Mouse (Mus musculus): Measurements from ENCODE around the gene Arih1. TPM values are rescaled to one million over a fixed set of nuclear protein-coding genes. Genes with fewer than 3 reads are reported as not detected.

Gene Arih1
- polyA plus RNA-seq (2014; fragmentation: Nextera tagmentation; extraction: Ambion mirVana), result 17.0 and 19.6 TPM in 2 replicates

GRCm38 (mm10) chr9:59486549-59487065 is at the start of gene Arih1:
Arih1 (minus strand) TSS chr9:59486618.
- peak; percentile 99 for DNase-seq
- WGBS, result under 1% methylated on average over 54 of the region's 56 CpGs
- Histone ChIP-seq H3K4me3 (replicated peaks; ENCODE audit: low read depth, low read length) (peak within 1 kb of the TSS; percentile 99), H3K9ac (replicated peaks; ENCODE audit: low read length) (peak within 1 kb of the TSS; percentile 98), H3K4me1 (ENCODE audit: control insufficient read depth, insufficient read depth, low read length) (peaks cover 24% of the 10 kb centered on the region), H3K27me3 (ENCODE audit: control insufficient read depth, insufficient read depth, low read length) (no peaks in the 10 kb centered on the region), H3K4me2 (ENCODE audit: low read length) (peak within 1 kb of the TSS; percentile 92), H3K27ac (replicated peaks; ENCODE audit: low read depth, low read length) (peak within 1 kb of the TSS; percentile 99), H3K36me3 (ENCODE audit: control insufficient read depth, insufficient read depth, low read length) (no peaks in the 10 kb centered on the region), H3K9me3 (ENCODE audit: control insufficient read depth, low read length) (no peaks in the 10 kb centered on the region)
- ATAC-seq (ENCODE audit: low FRiP score, low TSS enrichment), result peak; percentile 99

GRCm38 (mm10) chr9:59533889-59534288 is 47.5 kb upstream of the Arih1 start:
- 86% methylated on average over 4 of the region's 4 CpGs for WGBS
- Histone ChIP-seq H3K4me1 (ENCODE audit: control insufficient read depth, insufficient read depth, low read length) (0 out of 2 replicates have a peak, but pooled peaks cover 1% of the 10 kb centered on the region), H3K27ac (replicated peaks; ENCODE audit: low read depth, low read length) (no peak overlapping the region), H3K9ac (replicated peaks; ENCODE audit: low read length) (no peak overlapping the region), H3K27me3 (ENCODE audit: control insufficient read depth, insufficient read depth, low read length) (no peaks in the 10 kb centered on the region), H3K4me3 (replicated peaks; ENCODE audit: low read depth, low read length) (no peak overlapping the region), H3K4me2 (ENCODE audit: low read length) (no peak overlapping the region), H3K9me3 (ENCODE audit: control insufficient read depth, low read length) (no peaks in the 10 kb centered on the region), H3K36me3 (ENCODE audit: control insufficient read depth, insufficient read depth, low read length) (no peaks in the 10 kb centered on the region)
- ATAC-seq (ENCODE audit: low FRiP score, low TSS enrichment), result no peak
- no peak for DNase-seq

GRCm38 (mm10) chr9:59533422-59533821 is 47.0 kb upstream of the Arih1 start:
- Histone ChIP-seq H3K4me3 (replicated peaks; ENCODE audit: low read depth, low read length) (no peak overlapping the region), H3K27ac (replicated peaks; ENCODE audit: low read depth, low read length) (no peak overlapping the region), H3K36me3 (ENCODE audit: control insufficient read depth, insufficient read depth, low read length) (no peaks in the 10 kb centered on the region), H3K4me1 (ENCODE audit: control insufficient read depth, insufficient read depth, low read length) (no peaks in the 10 kb centered on the region), H3K27me3 (ENCODE audit: control insufficient read depth, insufficient read depth, low read length) (no peaks in the 10 kb centered on the region), H3K9me3 (ENCODE audit: control insufficient read depth, low read length) (no peaks in the 10 kb centered on the region), H3K4me2 (ENCODE audit: low read length) (no peak overlapping the region), H3K9ac (replicated peaks; ENCODE audit: low read length) (no peak overlapping the region)
- DNase-seq (no peak), ATAC-seq (ENCODE audit: low FRiP score, low TSS enrichment) (no peak)
- 77% methylated on average over 2 of the region's 2 CpGs for WGBS

GRCm38 (mm10) chr9:59531645-59532044 is 45.2 kb upstream of the Arih1 start:
- Histone ChIP-seq H3K4me2 (ENCODE audit: low read length) (no peak overlapping the region), H3K4me1 (ENCODE audit: control insufficient read depth, insufficient read depth, low read length) (no peaks in the 10 kb centered on the region), H3K27ac (replicated peaks; ENCODE audit: low read depth, low read length) (no peak overlapping the region), H3K36me3 (ENCODE audit: control insufficient read depth, insufficient read depth, low read length) (no peaks in the 10 kb centered on the region), H3K27me3 (ENCODE audit: control insufficient read depth, insufficient read depth, low read length) (no peaks in the 10 kb centered on the region), H3K9ac (replicated peaks; ENCODE audit: low read length) (no peak overlapping the region), H3K9me3 (ENCODE audit: control insufficient read depth, low read length) (no peaks in the 10 kb centered on the region), H3K4me3 (replicated peaks; ENCODE audit: low read depth, low read length) (no peak overlapping the region)
- WGBS, result 16% methylated on average over 5 of the region's 5 CpGs
- DNase-seq (no peak), ATAC-seq (ENCODE audit: low FRiP score, low TSS enrichment) (no peak)

- Histone ChIP-seq H3K27ac (replicated peaks; ENCODE audit: low read depth, low read length) (no peak overlapping the region), H3K9me3 (ENCODE audit: control insufficient read depth, low read length) (no peaks in the 10 kb centered on the region), H3K4me3 (replicated peaks; ENCODE audit: low read depth, low read length) (no peak overlapping the region), H3K9ac (replicated peaks; ENCODE audit: low read length) (no peak overlapping the region), H3K4me2 (ENCODE audit: low read length) (no peak overlapping the region), H3K4me1 (ENCODE audit: control insufficient read depth, insufficient read depth, low read length) (no peaks in the 10 kb centered on the region), H3K36me3 (ENCODE audit: control insufficient read depth, insufficient read depth, low read length) (no peaks in the 10 kb centered on the region), H3K27me3 (ENCODE audit: control insufficient read depth, insufficient read depth, low read length) (no peaks in the 10 kb centered on the region)
- WGBS, result 90% methylated on average over 2 of the region's 2 CpGs
- DNase-seq, result no peak
- no peak for ATAC-seq (ENCODE audit: low FRiP score, low TSS enrichment)
Measured at GRCm38 (mm10) chr9:59528274-59528673, 41.9 kb upstream of the Arih1 start.

GRCm38 (mm10) chr9:59527580-59527979 is 41.2 kb upstream of the Arih1 start:
- H3K4me3 ChIP-seq (replicated peaks; ENCODE audit: low read depth, low read length), result no peak overlapping the region
- no peaks in the 10 kb centered on the region for H3K36me3 ChIP-seq (ENCODE audit: control insufficient read depth, insufficient read depth, low read length)
- H3K4me1 ChIP-seq (ENCODE audit: control insufficient read depth, insufficient read depth, low read length), result no peaks in the 10 kb centered on the region
- H3K9me3 ChIP-seq (ENCODE audit: control insufficient read depth, low read length), result no peaks in the 10 kb centered on the region
- no peak for ATAC-seq (ENCODE audit: low FRiP score, low TSS enrichment)
- DNase-seq, result no peak
- H3K9ac ChIP-seq (replicated peaks; ENCODE audit: low read length), result no peak overlapping the region
- no peaks in the 10 kb centered on the region for H3K27me3 ChIP-seq (ENCODE audit: control insufficient read depth, insufficient read depth, low read length)
- no peak overlapping the region for H3K27ac ChIP-seq (replicated peaks; ENCODE audit: low read depth, low read length)
- 82% methylated on average over 3 of the region's 3 CpGs for WGBS
- no peak overlapping the region for H3K4me2 ChIP-seq (ENCODE audit: low read length)

- no peaks in the 10 kb centered on the region for H3K9me3 ChIP-seq (ENCODE audit: control insufficient read depth, low read length)
- WGBS, result 90% methylated on average over 6 of the region's 6 CpGs
- H3K4me1 ChIP-seq (ENCODE audit: control insufficient read depth, insufficient read depth, low read length), result no peaks in the 10 kb centered on the region
- no peak overlapping the region for H3K9ac ChIP-seq (replicated peaks; ENCODE audit: low read length)
- H3K4me2 ChIP-seq (ENCODE audit: low read length), result no peak overlapping the region
- H3K27me3 ChIP-seq (ENCODE audit: control insufficient read depth, insufficient read depth, low read length), result no peaks in the 10 kb centered on the region
- H3K4me3 ChIP-seq (replicated peaks; ENCODE audit: low read depth, low read length), result no peak overlapping the region
- DNase-seq, result no peak
- no peak overlapping the region for H3K27ac ChIP-seq (replicated peaks; ENCODE audit: low read depth, low read length)
- ATAC-seq (ENCODE audit: low FRiP score, low TSS enrichment), result no peak
- H3K36me3 ChIP-seq (ENCODE audit: control insufficient read depth, insufficient read depth, low read length), result no peaks in the 10 kb centered on the region
Measured at GRCm38 (mm10) chr9:59526727-59527126, 40.3 kb upstream of the Arih1 start.

- no peak for DNase-seq
- Histone ChIP-seq H3K4me2 (ENCODE audit: low read length) (no peak overlapping the region), H3K4me3 (replicated peaks; ENCODE audit: low read depth, low read length) (no peak overlapping the region), H3K9ac (replicated peaks; ENCODE audit: low read length) (no peak overlapping the region), H3K27me3 (ENCODE audit: control insufficient read depth, insufficient read depth, low read length) (no peaks in the 10 kb centered on the region), H3K4me1 (ENCODE audit: control insufficient read depth, insufficient read depth, low read length) (no peaks in the 10 kb centered on the region), H3K27ac (replicated peaks; ENCODE audit: low read depth, low read length) (no peak overlapping the region), H3K9me3 (ENCODE audit: control insufficient read depth, low read length) (no peaks in the 10 kb centered on the region), H3K36me3 (ENCODE audit: control insufficient read depth, insufficient read depth, low read length) (no peaks in the 10 kb centered on the region)
- WGBS, result 73% methylated on average over 4 of the region's 4 CpGs
- no peak for ATAC-seq (ENCODE audit: low FRiP score, low TSS enrichment)
Measured at GRCm38 (mm10) chr9:59522906-59523305, 36.5 kb upstream of the Arih1 start.

- H3K4me2 ChIP-seq (ENCODE audit: low read length), result no peak overlapping the region
- ATAC-seq (ENCODE audit: low FRiP score, low TSS enrichment) (no peak), DNase-seq (no peak)
- no peak overlapping the region for H3K4me3 ChIP-seq (replicated peaks; ENCODE audit: low read depth, low read length)
- no peaks in the 10 kb centered on the region for H3K4me1 ChIP-seq (ENCODE audit: control insufficient read depth, insufficient read depth, low read length)
- WGBS, result 77% methylated on average over 2 of the region's 2 CpGs
- no peak overlapping the region for H3K27ac ChIP-seq (replicated peaks; ENCODE audit: low read depth, low read length)
- no peak overlapping the region for H3K9ac ChIP-seq (replicated peaks; ENCODE audit: low read length)
- H3K36me3 ChIP-seq (ENCODE audit: control insufficient read depth, insufficient read depth, low read length), result no peaks in the 10 kb centered on the region
- H3K27me3 ChIP-seq (ENCODE audit: control insufficient read depth, insufficient read depth, low read length), result no peaks in the 10 kb centered on the region
- H3K9me3 ChIP-seq (ENCODE audit: control insufficient read depth, low read length), result no peaks in the 10 kb centered on the region
Measured at GRCm38 (mm10) chr9:59519396-59519795, 33.0 kb upstream of the Arih1 start.

All from midbrain, embryonic 14.5 days (tissue).